Mouse (Mus musculus): ENCODE results near the gene Shank2. TPM values are rescaled to one million over a fixed set of nuclear protein-coding genes. Genes with fewer than 3 reads are reported as not detected.

Shank2 gene
- total RNA-seq, 2 experiments from 2014 or later: 0.20 to 0.41 TPM

GRCm38 (mm10) chr7:144228683-144229082, 227.0 kb downstream of the Shank2 start:
- no peak for DNase-seq

- DNase-seq: no peak
These were observed 227.7 kb downstream of the Shank2 start for GRCm38 (mm10) chr7:144229421-144229820.

GRCm38 (mm10) chr7:144232132-144232706, 230.5 kb downstream of the Shank2 start:
- no peak for DNase-seq

GRCm38 (mm10) chr7:144233479-144233878, 231.8 kb downstream of the Shank2 start:
- peak in 1 of 2 experiments; percentile 5 for DNase-seq

GRCm38 (mm10) chr7:144234783-144235182, 233.1 kb downstream of the Shank2 start:
- DNase-seq: no peak

GRCm38 (mm10) chr7:144235523-144235922, 233.8 kb downstream of the Shank2 start:
- DNase-seq: no peak

- no peak for DNase-seq
These were observed 235.1 kb downstream of the Shank2 start for GRCm38 (mm10) chr7:144236802-144237201.

- DNase-seq: no peak
These were observed 236.7 kb downstream of the Shank2 start for GRCm38 (mm10) chr7:144238409-144238808.

GRCm38 (mm10) chr7:144238992-144239391, 237.3 kb downstream of the Shank2 start:
- DNase-seq: no peak

- DNase-seq: no peak
These were observed 238.0 kb downstream of the Shank2 start for GRCm38 (mm10) chr7:144239571-144240370.

- no peak for DNase-seq
These were observed 239.1 kb downstream of the Shank2 start for GRCm38 (mm10) chr7:144240736-144241343.

GRCm38 (mm10) chr7:144244203-144244602, 242.5 kb downstream of the Shank2 start:
- DNase-seq: no peak

- no peak for DNase-seq
These were observed 244.5 kb downstream of the Shank2 start for GRCm38 (mm10) chr7:144246271-144246670.

GRCm38 (mm10) chr7:144248686-144249422, 247.1 kb downstream of the Shank2 start:
- DNase-seq: no peak

- DNase-seq: no peak
These were observed 249.1 kb downstream of the Shank2 start for GRCm38 (mm10) chr7:144250791-144251190.

GRCm38 (mm10) chr7:144251250-144251649, 249.5 kb downstream of the Shank2 start:
- DNase-seq: no peak

GRCm38 (mm10) chr7:144254674-144255246, 253.0 kb downstream of the Shank2 start:
- no peak for DNase-seq

- DNase-seq: no peak
These were observed 256.1 kb downstream of the Shank2 start for GRCm38 (mm10) chr7:144257821-144258220.

GRCm38 (mm10) chr7:144258332-144258731, 256.6 kb downstream of the Shank2 start:
- DNase-seq: no peak

- no peak for DNase-seq
These were observed 260.9 kb downstream of the Shank2 start for GRCm38 (mm10) chr7:144262666-144263065.

GRCm38 (mm10) chr7:144266745-144267144, 265.0 kb downstream of the Shank2 start:
- DNase-seq: no peak

GRCm38 (mm10) chr7:144268329-144268728, 266.6 kb downstream of the Shank2 start:
- no peak for DNase-seq

Data from heart, adult 18-20 months (tissue).